Mouse (Mus musculus) MEL (cell line): ENCODE measurements around the gene Schip1. TPM values are rescaled to one million over a fixed set of nuclear protein-coding genes. Genes with fewer than 3 reads are reported as not detected.

ENCODE experiments used
- DNase-seq: peaks from one replicate; pipeline ENCODE4 v3.0.0; 2011; ENCODE audit warnings: low read depth, low spot score
- H3K27ac ChIP-seq: 2 replicates; pipeline ENCODE4 v1.5.1; 2012; ENCODE audit warnings: low read depth, mild to moderate bottlenecking, control low read depth, low read length, moderate library complexity; ENCODE audit not compliant: control insufficient read depth
- H3K27me3 ChIP-seq, 2 experiments: fragments of 150-350 bp in 1 of 2; sonication (generic) in 1 of 2; 2 replicates each; pipeline ENCODE4 v1.6.1; 2012; ENCODE audit warnings: low read length in 2 of 2, mild to moderate bottlenecking in 2 of 2, improper control_type of control experiment in 1 of 2, moderate library complexity in 1 of 2; ENCODE audit not compliant: insufficient read depth in 2 of 2, control insufficient read depth in 1 of 2
- H3K36me3 ChIP-seq, 2 experiments: 2 replicates each; pipeline ENCODE4 v1.6.1; 2012 to 2014; ENCODE audit warnings: low read length in 2 of 2, improper control_type of control experiment in 1 of 2, inconsistent platforms in 1 of 2, mild to moderate bottlenecking in 1 of 2; ENCODE audit not compliant: insufficient read depth in 2 of 2, control insufficient read depth in 1 of 2
- H3K4me1 ChIP-seq, 2 experiments: fragments of 150-350 bp in 1 of 2; sonication (generic) in 1 of 2; 2 replicates each; pipeline ENCODE4 v1.6.1; 2012; ENCODE audit warnings: low read length in 2 of 2, improper control_type of control experiment in 1 of 2, mild to moderate bottlenecking in 1 of 2; ENCODE audit not compliant: insufficient read depth in 2 of 2, control insufficient read depth in 1 of 2
- H3K4me3 ChIP-seq, 2 experiments: fragments of 150-350 bp in 1 of 2; sonication (generic) in 1 of 2; 2 replicates each; pipeline ENCODE4 v1.5.1; 2012; ENCODE audit warnings: low read depth in 2 of 2, low read length in 2 of 2, mild to moderate bottlenecking in 2 of 2, moderate library complexity in 2 of 2, control low read depth in 1 of 2, improper control_type of control experiment in 1 of 2; ENCODE audit not compliant: control insufficient read depth in 1 of 2, insufficient read depth in 1 of 2
- H3K79me2 ChIP-seq: 2 replicates; pipeline ENCODE4 v1.6.1; 2012; ENCODE audit warnings: mild to moderate bottlenecking, low read length, moderate library complexity; ENCODE audit not compliant: control insufficient read depth, poor library complexity, insufficient read depth
- H3K9ac ChIP-seq: 2 replicates; pipeline ENCODE4 v1.6.1; 2012; ENCODE audit warnings: low read depth, mild to moderate bottlenecking, control low read depth, low read length, moderate library complexity; ENCODE audit not compliant: control insufficient read depth, poor library complexity, severe bottlenecking
- H3K9me3 ChIP-seq: fragments of 150-350 bp; sonication (generic); replicated peaks from 2 replicates; pipeline ENCODE4 v1.6.1; 2012; ENCODE audit warnings: mild to moderate bottlenecking, low read length, improper control_type of control experiment, moderate library complexity; ENCODE audit not compliant: insufficient read depth
- CHD1 ChIP-seq: IDR thresholded peaks from 2 replicates; pipeline ENCODE4 v1.6.1; 2012; ENCODE audit warnings: low read depth, mild to moderate bottlenecking, inconsistent platforms, low read length, improper control_type of control experiment
- CHD2 ChIP-seq: IDR thresholded peaks from 2 replicates; pipeline ENCODE4 v1.6.1; 2011; ENCODE audit warnings: low read length, improper control_type of control experiment
- ETS1 ChIP-seq: IDR thresholded peaks from 2 replicates; pipeline ENCODE4 v1.6.1; 2012; ENCODE audit warnings: low read depth, mild to moderate bottlenecking, inconsistent platforms, low read length, improper control_type of control experiment, moderate library complexity
- GABPA ChIP-seq: IDR thresholded peaks from 2 replicates; pipeline ENCODE4 v1.6.1; 2012; ENCODE audit warnings: low read depth, mild to moderate bottlenecking, inconsistent platforms, low read length, improper control_type of control experiment, moderate library complexity
- GATA1 ChIP-seq: IDR thresholded peaks from 2 replicates; pipeline ENCODE4 v1.6.1; 2011; ENCODE audit warnings: low read depth, low read length, improper control_type of control experiment
- HCFC1 ChIP-seq: IDR thresholded peaks from 2 replicates; pipeline ENCODE4 v1.6.1; 2012; ENCODE audit warnings: low read depth, mild to moderate bottlenecking, inconsistent platforms, low read length, improper control_type of control experiment, moderate library complexity
- KAT2A ChIP-seq: conservative IDR thresholded peaks from 2 replicates; pipeline ENCODE4 v1.6.1; 2012; ENCODE audit warnings: low read depth, low read length, improper control_type of control experiment, inconsistent platforms
- MAFK ChIP-seq: IDR thresholded peaks from 2 replicates; pipeline ENCODE4 v1.6.1; 2011; ENCODE audit warnings: low read depth, mild to moderate bottlenecking, low read length, improper control_type of control experiment, borderline replicate concordance
- MAX ChIP-seq: IDR thresholded peaks from 2 replicates; pipeline ENCODE4 v1.6.1; 2011; ENCODE audit warnings: low read length, improper control_type of control experiment
- MXI1 ChIP-seq: IDR thresholded peaks from 2 replicates; pipeline ENCODE4 v1.6.1; 2011; ENCODE audit warnings: mild to moderate bottlenecking, low read depth, low read length, improper control_type of control experiment
- MYB ChIP-seq: IDR thresholded peaks from 2 replicates; pipeline ENCODE4 v1.6.1; 2011; ENCODE audit warnings: mild to moderate bottlenecking, low read depth, low read length, improper control_type of control experiment
- MYC ChIP-seq: IDR thresholded peaks from 2 replicates; pipeline ENCODE4 v1.6.1; 2011; ENCODE audit warnings: low read depth, mild to moderate bottlenecking, low read length, improper control_type of control experiment, moderate library complexity
- NRF1 ChIP-seq: IDR thresholded peaks from 2 replicates; pipeline ENCODE4 v1.6.1; 2014; ENCODE audit warnings: low read depth, mild to moderate bottlenecking, inconsistent platforms, low read length, improper control_type of control experiment, moderate library complexity; ENCODE audit not compliant: poor library complexity, insufficient read depth, severe bottlenecking
- POLR2AphosphoS5 ChIP-seq: IDR thresholded peaks from 2 replicates; pipeline ENCODE4 v1.6.1; 2012; ENCODE audit warnings: low read depth, borderline replicate concordance, mild to moderate bottlenecking, inconsistent platforms, low read length, moderate library complexity, mixed read lengths
- RAD21 ChIP-seq: IDR thresholded peaks from 2 replicates; pipeline ENCODE4 v1.6.1; 2011; ENCODE audit warnings: mild to moderate bottlenecking, low read depth, low read length, improper control_type of control experiment
- RCOR1 ChIP-seq: IDR thresholded peaks from 2 replicates; pipeline ENCODE4 v1.6.1; 2012; ENCODE audit warnings: low read depth, mild to moderate bottlenecking, inconsistent platforms, low read length, improper control_type of control experiment
- SIN3A ChIP-seq: IDR thresholded peaks from 2 replicates; pipeline ENCODE4 v1.6.1; 2012; ENCODE audit warnings: low read length, improper control_type of control experiment, inconsistent platforms
- TAL1 ChIP-seq: IDR thresholded peaks from 2 replicates; pipeline ENCODE4 v1.6.1; 2012; ENCODE audit warnings: mild to moderate bottlenecking, inconsistent platforms, low read length, moderate library complexity, mixed read lengths
- TBP ChIP-seq: IDR thresholded peaks from 2 replicates; pipeline ENCODE4 v1.8.0; 2011; ENCODE audit warnings: low read depth, low read length, improper control_type of control experiment
- TCF12 ChIP-seq: IDR thresholded peaks from 2 replicates; pipeline ENCODE4 v1.6.1; 2014; ENCODE audit warnings: low read depth, mild to moderate bottlenecking, inconsistent platforms, low read length, improper control_type of control experiment, moderate library complexity
- UBTF ChIP-seq: IDR thresholded peaks from 2 replicates; pipeline ENCODE4 v1.6.1; 2012; ENCODE audit warnings: low read depth, mild to moderate bottlenecking, inconsistent platforms, low read length, improper control_type of control experiment, moderate library complexity, borderline replicate concordance; ENCODE audit not compliant: insufficient read depth
- USF1 ChIP-seq: IDR thresholded peaks from 2 replicates; pipeline ENCODE4 v1.6.1; 2014; ENCODE audit warnings: low read depth, mild to moderate bottlenecking, inconsistent platforms, low read length, improper control_type of control experiment, moderate library complexity
- USF2 ChIP-seq, 2 experiments: IDR thresholded peaks; 2 replicates each; pipeline ENCODE4 v1.6.1; 2011 to 2012; ENCODE audit warnings: improper control_type of control experiment in 2 of 2, low read length in 2 of 2, borderline replicate concordance in 1 of 2, inconsistent platforms in 1 of 2, low read depth in 1 of 2, mild to moderate bottlenecking in 1 of 2; ENCODE audit not compliant: insufficient read depth in 1 of 2
- ZKSCAN1 ChIP-seq: IDR thresholded peaks from 2 replicates; pipeline ENCODE4 v1.6.1; 2012; ENCODE audit warnings: low read depth, mild to moderate bottlenecking, inconsistent platforms, low read length, improper control_type of control experiment, moderate library complexity
- ZMIZ1 ChIP-seq: IDR thresholded peaks from 2 replicates; pipeline ENCODE4 v1.6.1; 2012; ENCODE audit warnings: low read depth, mild to moderate bottlenecking, inconsistent platforms, low read length, improper control_type of control experiment, moderate library complexity
- polyA plus RNA-seq, 2 experiments: library from polyadenylated mRNA; stranded (reverse) in 1 of 2; unstranded in 1 of 2; fragments of >175 nt in 1 of 2; fragments of >200 nt in 1 of 2; gene quantifications; 2 replicates each; pipeline versions ENCODE4 v1.2.1 to v1.2.4; 2012; ENCODE audit warnings: low replicate concordance in 2 of 2, low read depth in 1 of 2; ENCODE audit not compliant: insufficient read length in 2 of 2, insufficient read depth in 1 of 2, missing spikeins in 1 of 2
- total RNA-seq: library from RNA; depleted of rRNA; stranded (reverse); fragments of 300-350 nt; gene quantifications from 2 replicates; pipeline ENCODE4 v1.2.3, GENCODE M21; 2012

The Schip1 gene
- total and polyA plus RNA-seq, 3 experiments: 10.1 to 12.4 TPM; not detected in 1

GRCm38 (mm10) chr3:68488316-68488715, 423.7 kb downstream of the Schip1 start:
- no peaks in the 10 kb centered on the region for H3K9me3 ChIP-seq
- peaks cover 0 to 1% of the 10 kb centered on the region in 2 experiments; a peak in 2 of 4 replicates for H3K27me3 ChIP-seq
- H3K36me3 ChIP-seq: no peaks in the 10 kb centered on the region
- no peak for DNase-seq
- H3K4me1 ChIP-seq: peaks cover 0 to 4% of the 10 kb centered on the region in 2 experiments; a peak in 1 of 4 replicates
- TF ChIP-seq MYC (no peak), SIN3A (no peak), TCF12 (no peak), MXI1 (no peak), USF1 (no peak), KAT2A (no peak), RAD21 (no peak)
- H3K4me3 ChIP-seq: no peak overlapping the region
- H3K27ac ChIP-seq: no peak overlapping the region
- peaks cover 2% of the 10 kb centered on the region; the same call in 1 of the 2 replicates for H3K79me2 ChIP-seq
- H3K9ac ChIP-seq: no peak overlapping the region

- Histone ChIP-seq H3K4me1 (peaks cover 0 to 9% of the 10 kb centered on the region in 2 experiments; a peak in 2 of 4 replicates), H3K36me3 (peaks cover 0 to 5% of the 10 kb centered on the region in 2 experiments; a peak in 2 of 4 replicates), H3K9me3 (no peaks in the 10 kb centered on the region), H3K9ac (no peak overlapping the region), H3K4me3 (no peak overlapping the region), H3K27ac (no peak overlapping the region), H3K27me3 (no peaks in the 10 kb centered on the region)
- DNase-seq: no peak
- no peak for TF ChIP-seq HCFC1
- no peak for TF ChIP-seq MAX
- no peak for TF ChIP-seq CHD2
- TF ChIP-seq MYB: no peak
- TF ChIP-seq ZMIZ1: no peak
- no peak for TF ChIP-seq GATA1
- TF ChIP-seq RCOR1: no peak
- TF ChIP-seq, all 39 proteins: peak for 0
- H3K79me2 ChIP-seq: peaks cover 13% of the 10 kb centered on the region
Measured at GRCm38 (mm10) chr3:68491516-68491915, 426.9 kb downstream of the Schip1 start.

GRCm38 (mm10) chr3:68492066-68492465, 427.5 kb downstream of the Schip1 start:
- H3K27me3 ChIP-seq: no peaks in the 10 kb centered on the region
- DNase-seq: no peak
- H3K79me2 ChIP-seq: peaks cover 13% of the 10 kb centered on the region
- H3K9ac ChIP-seq: no peak overlapping the region
- H3K4me1 ChIP-seq: peaks cover 4 to 15% of the 10 kb centered on the region in 2 experiments
- H3K36me3 ChIP-seq: peaks cover 0 to 10% of the 10 kb centered on the region in 2 experiments; a peak in 2 of 4 replicates
- no peak overlapping the region for H3K27ac ChIP-seq
- H3K4me3 ChIP-seq: no peak overlapping the region
- H3K9me3 ChIP-seq: no peaks in the 10 kb centered on the region
- TF ChIP-seq TAL1 (no peak), CHD1 (no peak), MYC (no peak), USF1 (no peak), KAT2A (no peak), GABPA (no peak), SIN3A (no peak), NRF1 (no peak), HCFC1 (no peak), RAD21 (no peak), CHD2 (no peak), UBTF (no peak), USF2 (IDR thresholded peaks at IDR 0.05; ENCODE audit: borderline replicate concordance in 1 of 2, insufficient read depth in 1 of 2, low read depth in 1 of 2, low read length in 2 of 2) (no peak), TCF12 (no peak), TBP (no peak), ETS1 (no peak), POLR2AphosphoS5 (no peak), MAFK (no peak), ZKSCAN1 (no peak)
